Mouse (Mus musculus) naive thymus-derived CD4-positive, alpha-beta T cell, adult 2 months (primary cell): ENCODE measurements around the gene Plbd2.
A peak's percentile ranks its signal among the peaks of the same experiment; 100 is the strongest.

ENCODE experiments used
- DNase-seq: peaks from one replicate; pipeline ENCODE4 v3.0.0-alpha.2; 2011; ENCODE audit warnings: low read depth

The Plbd2 gene

DNA sequence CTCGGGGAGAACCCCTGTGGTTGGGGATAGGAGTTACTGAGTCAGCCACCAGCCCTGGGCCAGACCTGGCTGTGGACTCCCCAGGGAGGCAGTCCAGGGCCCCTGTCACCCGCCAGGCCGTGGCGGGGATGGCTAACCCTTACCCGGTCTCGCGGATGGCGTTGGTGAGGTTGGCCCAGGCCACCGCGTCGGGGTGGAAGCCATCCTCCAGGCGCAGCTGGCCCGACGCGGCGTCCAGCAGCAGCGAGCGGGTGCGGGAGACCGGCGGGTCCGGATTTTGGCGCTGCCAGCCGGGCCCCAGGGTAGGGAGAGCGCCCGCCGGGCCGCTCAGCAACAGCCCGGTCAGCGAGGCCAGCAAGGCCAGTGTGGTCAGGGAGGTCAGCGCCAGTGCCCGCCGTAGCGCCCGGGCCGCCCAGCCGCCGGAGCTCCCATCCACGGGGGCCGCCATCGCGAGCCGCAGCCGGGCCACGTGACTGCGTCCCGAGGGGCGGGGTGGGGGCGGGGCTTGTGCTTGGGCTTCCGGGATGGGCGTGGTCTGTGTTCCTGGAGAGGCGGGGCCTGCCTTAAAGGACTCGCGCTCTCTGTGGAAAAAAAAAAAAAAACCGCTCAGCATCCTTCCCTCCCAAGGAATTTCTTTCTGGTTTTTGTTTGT is at the start of gene Plbd2:
Gene Plbd2, minus strand, starts transcription at position 482 of the 652 bp plus-strand sequence.
- peak; percentile 91 for DNase-seq

DNA sequence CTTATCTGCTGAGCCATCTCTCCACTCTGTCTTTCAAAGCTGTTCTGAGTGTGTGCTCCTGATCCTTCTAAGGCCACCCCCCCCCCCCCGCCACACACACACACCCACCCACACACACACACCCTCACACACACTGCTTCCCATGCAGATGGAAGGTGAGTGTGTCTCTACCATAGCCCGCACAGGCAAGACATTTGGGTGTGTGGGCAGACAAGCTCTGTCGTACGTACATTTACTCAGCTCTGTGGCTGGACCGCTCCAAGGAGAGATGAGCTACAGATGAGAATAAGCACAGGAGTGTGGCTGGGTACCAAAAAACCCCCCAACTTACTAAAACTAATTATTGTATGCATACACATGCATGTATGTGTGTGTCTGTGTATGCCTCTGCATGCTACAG is 47.2 kb upstream of the Plbd2 start:
- no peak for DNase-seq

DNA sequence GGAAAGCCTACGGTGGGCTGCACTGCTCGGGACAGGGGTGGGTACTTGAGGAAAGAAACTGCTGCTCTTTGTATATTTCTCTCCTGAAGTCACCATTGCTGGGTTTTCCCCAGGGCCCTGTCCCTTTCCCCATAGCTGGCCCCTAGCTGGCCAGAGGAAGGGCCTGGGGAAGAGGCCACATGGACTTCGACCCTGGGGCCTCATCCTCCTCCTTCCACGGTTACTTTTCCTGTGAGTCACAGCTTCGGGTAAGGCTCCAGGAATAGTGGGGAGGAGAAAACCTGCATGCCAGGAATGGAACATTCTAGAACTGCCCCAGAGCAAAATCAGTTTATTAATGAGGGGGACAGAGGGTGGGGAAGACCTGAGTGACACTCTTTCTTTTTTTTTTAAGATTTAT is 46.7 kb upstream of the Plbd2 start:
- no peak for DNase-seq

DNA sequence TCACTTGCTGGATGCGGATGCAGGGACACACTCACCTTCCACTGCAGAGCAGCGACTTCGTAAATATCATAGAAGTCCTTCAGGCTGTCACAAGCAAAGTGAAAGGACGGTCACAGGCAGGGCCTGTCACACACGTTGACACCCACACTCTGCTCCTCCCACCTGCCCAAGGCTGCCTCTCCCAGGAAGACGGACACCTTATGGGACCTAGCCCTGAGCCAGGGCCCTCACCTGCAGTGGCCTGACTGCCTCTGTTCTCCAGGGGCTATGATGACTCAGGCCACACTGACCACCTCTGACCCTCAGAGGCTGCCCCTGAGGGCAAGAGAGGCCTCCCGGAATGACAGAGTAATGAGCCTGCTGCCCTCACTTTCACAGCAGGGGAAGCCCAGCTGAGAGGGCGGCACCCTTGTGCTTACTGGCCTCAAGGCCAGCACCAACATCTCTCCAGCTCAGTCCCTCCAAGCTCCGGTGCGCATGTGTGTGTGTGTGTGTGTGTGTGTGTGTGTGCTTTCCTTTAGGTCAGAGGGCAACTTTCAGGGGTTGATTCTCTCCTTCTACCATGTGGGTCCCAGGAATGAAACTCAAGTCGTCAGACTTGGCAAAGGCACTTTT is 44.9 kb upstream of the Plbd2 start:
- DNase-seq, result no peak

DNA sequence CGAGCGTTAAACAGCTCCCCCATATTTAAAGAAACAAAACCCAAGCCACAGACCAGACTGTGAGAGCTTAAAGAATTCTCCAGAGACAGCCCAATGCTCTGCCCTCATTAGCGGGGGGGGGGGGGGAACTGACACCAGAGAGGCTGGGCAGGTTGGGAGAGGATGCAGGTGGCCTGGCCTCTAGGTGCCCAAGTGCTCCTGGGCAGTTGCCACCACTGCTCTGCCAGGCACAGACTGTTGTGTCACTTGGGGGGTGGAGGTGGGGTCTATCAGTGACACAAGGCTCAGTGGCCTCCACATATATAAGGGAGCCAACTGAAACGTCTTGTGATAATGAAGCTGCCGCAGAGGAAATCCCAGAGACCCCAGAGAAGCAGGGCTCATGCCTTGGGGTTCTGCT is 33.2 kb upstream of the Plbd2 start:
- no peak for DNase-seq

DNA sequence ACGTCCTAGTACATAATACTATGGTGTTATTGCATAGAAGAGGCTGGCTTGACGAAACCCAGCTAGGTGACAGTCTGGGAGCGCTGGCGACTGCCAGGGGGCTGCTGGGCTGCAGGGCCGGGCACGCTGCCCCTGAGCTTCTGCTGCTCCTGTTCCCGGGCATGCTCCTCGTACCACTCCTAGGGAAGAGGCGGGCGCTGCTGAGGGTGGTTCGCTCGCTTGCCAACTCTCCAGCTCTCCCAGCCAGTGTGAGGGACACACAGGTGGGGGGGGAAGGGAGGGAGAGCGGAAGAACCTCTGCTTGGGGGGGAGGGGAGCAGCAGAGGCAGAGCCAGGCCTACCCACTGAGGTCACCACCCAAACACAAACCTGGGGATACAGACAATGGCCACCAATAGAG is 32.6 kb upstream of the Plbd2 start:
- DNase-seq, result no peak

DNA sequence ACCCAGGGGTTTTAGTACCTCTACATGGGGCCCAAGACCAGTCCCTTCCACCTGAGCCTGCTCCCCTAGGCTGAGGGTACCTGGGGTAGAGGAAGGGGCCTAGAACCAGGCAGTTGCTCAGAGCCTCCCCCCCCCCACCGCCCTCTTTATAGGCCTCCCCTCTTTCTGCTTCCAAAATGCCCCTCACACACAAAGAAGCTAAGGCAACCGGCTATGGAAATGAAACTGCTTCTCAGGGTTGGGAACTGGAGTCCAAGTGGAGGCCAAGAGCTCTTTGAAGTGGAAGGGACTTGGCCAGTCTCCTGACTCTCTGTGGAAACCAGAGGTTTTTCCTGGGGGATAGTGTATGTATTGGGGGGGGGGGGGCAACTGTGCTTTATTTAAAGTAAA is 31.3 kb upstream of the Plbd2 start:
- DNase-seq, result no peak

DNA sequence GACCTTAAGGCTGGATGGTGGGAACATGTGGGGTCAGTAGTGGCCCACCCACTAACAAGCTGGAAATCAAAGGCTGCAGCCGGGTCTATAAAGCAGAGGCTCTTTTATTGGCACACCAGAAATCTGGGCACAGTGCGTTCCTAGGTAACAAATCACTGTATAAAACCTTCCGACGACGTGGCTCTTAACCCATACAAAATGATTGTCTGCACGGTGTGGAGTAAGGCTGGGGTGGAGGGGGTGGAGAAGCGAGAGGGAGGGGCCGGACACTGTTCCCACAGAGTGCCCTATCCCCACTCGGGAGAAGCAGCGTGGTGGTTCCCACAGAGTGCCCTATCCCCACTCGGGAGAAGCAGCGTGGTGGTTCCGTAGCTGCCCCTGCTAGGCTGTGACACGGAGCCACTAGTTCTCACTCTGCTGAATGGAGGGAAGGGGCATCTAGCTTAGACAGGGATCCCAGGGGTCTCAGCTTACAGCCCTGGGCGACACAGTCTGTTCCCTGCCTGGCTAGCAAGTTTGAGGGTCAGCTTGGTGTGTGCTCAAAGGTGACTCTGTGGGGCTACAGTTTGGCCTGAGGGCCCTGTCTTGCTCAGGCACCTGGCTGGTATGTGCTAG is 30.8 kb upstream of the Plbd2 start:
- DNase-seq, result no peak

DNA sequence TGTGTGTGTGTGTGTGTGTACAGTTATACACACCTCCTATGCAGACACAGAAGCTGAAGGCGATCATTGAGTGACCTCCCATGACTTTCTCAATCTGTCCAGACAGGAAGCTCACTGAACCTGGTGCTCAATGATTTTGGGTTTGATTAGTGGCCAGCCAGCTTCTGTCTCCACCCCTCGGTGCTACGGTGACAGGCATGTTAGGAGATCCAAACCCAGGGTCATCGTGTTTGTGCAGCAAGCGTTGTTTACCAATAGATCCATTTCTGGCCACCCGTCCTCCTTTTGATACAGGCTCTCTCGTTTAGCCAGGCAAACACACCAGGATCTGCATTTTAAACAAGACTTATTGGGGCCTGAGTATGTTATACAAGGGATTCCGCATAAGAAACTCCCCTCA is 28.2 kb upstream of the Plbd2 start:
- DNase-seq, result no peak

DNA sequence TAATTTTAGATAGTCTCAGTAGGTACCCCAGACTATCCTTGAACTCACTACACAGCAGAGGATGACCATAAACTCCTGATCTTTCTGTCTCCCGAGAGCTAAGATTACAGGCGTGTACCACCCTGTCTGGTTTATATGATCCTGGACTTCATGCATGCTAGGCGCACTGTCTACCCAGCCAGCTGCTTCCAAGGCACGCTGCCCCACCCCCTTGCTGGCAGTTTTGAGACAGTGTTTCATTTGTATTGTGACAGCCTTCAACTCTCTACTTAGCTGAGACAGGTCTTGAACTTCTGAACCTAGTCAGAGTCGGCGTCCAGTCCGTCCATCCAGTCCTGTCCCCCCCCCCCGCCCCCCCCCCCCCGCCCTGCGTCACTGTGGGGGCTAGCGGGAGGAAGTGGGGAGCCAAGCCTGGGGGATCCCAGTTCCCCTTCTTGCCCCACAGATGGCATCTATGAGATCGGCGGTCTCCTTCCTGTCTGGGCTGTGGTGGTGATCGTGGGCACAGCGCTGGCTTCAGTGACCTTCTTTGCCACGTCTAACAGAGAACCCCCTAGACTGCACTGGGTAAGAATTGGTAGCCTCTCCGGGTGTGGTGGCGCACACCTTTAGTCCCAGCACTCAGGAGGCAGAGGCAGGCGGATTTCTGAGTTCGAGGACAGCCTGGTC is 24.0 kb upstream of the Plbd2 start:
- DNase-seq, result no peak

DNA sequence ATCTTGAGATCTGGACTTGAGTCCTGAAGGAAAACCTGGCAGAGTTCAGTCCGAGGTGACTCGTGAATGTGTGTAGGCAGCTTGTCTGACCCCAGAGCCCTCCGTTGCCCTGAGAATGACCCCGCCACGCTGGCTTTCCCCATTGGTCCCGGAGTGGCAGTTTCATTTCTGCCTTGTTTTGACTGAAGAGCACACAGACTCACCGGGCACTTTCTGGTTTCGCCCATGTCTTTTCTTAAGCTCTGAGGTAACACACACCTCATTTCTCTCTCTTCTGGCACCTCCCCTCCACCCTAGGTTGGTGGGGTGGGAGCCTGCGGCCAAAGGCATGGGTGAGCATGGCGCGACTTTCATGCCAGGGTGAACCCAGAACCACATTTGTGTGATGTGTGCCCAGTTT is 22.9 kb upstream of the Plbd2 start:
- no peak for DNase-seq

DNA sequence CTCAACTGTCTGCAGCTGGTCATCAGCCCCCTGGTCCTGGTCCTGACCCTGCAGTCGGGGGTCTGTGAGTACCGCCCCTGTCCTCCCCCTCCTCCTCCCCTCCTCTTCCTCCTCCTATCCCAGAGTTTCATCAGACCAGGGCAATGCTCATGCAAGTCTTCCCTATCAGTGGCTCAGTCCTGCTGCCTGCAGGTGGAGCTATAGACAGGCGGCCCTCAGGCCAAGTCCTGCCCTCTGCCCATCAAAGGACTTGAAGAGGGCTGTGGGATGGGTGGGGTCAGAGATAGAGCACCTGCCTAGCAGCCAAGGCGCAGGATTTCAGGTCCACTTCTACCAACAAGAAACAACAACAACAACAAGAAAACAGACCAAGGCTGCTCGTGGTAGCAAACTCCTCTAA is 22.3 kb upstream of the Plbd2 start:
- no peak for DNase-seq

DNA sequence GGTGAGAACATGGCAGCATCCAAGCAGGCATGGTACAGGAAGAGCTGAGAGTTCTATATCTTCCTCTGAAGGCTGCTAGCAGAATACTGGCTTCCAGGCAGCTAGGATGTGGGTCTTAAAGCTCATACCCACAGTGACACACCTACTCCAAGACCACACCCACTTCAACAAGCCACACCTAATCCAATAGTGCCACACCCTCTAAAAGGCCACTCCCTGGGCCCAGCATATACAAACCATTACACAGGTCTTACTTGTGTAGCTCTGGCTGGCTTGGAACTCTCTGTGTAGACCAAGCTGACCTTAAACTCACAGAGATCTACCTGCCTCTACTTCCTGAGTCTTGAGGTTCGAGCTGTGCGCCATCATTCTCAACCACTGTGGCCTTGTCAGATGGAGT is 21.3 kb upstream of the Plbd2 start:
- DNase-seq, result no peak

DNA sequence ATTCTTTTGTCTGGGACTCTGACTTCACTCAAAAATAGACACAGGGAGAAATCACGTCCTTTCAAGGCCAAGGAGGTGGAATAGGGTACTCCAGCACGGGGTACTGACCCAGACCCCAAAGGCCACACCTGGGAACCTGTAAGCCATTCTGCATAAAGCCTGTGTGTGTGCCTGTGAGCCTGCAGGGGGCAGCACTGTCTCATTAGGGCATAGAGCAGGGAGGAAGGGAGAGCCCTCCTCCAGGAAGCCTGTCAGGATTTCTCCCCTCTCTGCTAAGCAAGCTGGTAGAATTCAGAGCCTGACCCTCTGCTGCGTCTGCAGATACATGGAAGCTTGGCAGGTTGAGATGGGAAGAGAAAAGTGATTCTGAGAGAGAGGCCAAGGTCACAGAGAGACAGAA is 19.2 kb upstream of the Plbd2 start:
- DNase-seq, result peak; percentile 69

DNA sequence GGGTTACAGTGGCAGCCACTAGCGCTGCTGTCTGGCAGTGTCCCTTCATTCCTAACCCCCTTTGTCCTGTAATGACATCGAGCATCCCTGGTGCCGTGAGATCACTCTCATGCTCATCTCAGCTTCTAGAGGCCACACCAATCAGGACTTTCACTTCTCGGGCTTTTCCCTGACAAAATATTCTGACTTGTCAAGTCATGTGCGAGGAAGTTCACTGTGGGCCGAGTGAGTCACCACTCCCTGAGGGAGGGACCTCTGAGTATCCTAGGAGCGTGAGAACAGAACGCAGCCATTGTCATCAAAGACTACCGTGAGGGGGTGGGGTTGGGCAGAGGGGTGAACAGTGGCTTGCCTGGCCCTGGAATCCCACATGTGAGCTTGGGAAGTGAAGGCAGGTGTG is 14.1 kb upstream of the Plbd2 start:
- DNase-seq, result no peak

DNA sequence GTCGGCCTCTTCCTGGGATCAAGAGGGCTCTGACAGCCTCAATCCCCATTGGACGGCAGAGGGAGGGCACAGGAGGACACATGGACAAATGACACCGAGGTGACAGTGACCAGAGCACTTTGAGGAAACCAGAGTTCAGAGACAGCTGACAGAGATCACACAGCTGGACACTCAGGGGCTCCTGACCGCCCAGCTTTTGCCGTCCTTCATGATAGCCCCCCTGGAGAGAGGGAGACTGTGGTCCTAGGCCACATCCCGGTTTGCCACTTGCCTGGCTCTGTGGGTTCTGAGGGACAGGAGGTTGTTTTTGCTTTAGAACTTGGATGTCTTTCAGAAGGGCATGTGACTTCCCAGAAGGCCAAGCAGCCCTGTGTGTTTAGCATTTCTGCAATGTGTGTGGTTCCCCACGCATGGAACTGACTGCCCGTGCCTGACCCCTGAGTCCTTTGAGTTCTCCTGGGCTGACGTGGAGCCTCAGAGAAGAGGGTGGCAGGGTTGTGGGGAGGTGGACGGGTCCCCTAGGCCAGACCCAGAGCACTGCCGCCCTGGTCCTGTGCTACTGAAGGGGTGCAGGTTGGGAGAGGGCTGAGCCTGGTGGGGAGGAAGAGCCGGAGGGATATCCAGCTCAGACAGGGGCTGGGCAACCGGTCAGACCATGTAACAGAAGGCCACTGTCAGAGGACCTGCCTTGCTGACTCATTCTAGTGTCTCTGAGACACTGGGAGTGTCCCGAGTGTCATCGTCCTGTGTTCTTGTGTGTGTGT is 13.0 kb upstream of the Plbd2 start:
- DNase-seq, result no peak

DNA sequence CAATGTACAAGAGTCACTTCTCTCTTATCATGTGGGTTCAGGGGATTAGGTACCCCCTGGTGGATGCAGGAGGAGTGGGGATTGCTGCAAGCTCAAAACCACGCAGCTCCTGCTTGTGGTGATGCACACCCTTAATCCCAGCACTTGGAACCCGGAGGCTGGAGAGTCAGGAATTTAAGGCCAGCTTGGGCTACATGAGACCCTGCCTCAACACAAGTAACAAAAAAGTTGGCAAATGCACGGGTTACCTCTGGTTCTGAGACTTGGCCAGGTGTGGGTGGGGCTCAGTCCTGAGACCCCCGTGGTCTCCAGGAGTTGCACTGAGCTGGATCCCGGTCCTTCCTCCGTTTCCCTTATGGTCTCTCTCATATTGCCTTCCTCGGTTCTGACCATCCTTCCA is 12.0 kb upstream of the Plbd2 start:
- no peak for DNase-seq

DNA sequence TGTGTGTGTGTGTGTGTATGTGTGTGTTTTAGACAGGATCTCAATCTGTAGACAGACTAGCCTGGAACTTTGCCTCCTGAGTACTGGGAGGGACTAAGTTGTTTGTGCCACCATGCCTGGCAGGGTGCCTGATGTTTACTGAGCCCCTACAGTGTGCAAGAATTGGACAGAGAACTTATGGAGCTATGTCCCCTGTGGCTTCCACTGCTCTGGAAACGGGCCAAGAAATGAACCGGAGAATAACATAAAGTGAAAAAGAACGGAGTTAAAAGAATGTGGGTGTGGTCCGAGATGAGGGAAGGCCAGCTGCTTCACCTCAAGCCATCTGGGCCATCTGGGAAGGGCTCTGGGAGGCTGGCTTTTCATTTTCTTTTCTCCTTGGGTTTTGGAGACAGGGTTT is 11.3 kb upstream of the Plbd2 start:
- no peak for DNase-seq

DNA sequence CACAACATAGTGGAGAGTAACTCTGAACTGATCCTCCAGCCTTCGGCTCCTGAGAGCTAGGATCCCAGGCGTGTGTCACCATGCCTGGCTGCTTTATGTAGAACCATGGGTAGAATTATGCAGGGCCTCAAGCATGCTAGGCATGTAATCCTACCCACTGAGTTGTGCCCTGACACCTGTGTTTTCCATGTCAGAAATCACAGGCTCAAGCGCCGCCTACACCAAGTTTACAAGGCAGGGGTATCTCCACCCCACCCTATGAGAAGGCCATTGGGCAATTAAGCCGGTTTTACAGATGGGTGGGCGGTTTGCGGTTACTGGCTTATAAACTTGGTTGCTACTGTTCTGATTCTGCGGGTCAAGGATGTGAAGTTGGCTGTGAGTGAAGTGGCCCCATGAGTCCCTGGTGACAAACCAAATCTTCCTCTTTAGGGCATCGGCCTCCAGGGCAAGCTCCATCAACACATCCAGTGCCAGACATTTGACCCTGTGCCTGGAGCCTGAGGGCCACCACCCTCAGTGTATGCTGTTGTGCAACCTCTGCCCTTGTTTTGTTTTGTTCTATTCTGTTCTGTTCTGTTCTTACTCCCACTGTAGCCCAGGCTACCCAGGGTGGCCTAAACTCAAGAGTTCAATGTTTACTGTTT is 10.7 kb upstream of the Plbd2 start:
- no peak for DNase-seq

DNA sequence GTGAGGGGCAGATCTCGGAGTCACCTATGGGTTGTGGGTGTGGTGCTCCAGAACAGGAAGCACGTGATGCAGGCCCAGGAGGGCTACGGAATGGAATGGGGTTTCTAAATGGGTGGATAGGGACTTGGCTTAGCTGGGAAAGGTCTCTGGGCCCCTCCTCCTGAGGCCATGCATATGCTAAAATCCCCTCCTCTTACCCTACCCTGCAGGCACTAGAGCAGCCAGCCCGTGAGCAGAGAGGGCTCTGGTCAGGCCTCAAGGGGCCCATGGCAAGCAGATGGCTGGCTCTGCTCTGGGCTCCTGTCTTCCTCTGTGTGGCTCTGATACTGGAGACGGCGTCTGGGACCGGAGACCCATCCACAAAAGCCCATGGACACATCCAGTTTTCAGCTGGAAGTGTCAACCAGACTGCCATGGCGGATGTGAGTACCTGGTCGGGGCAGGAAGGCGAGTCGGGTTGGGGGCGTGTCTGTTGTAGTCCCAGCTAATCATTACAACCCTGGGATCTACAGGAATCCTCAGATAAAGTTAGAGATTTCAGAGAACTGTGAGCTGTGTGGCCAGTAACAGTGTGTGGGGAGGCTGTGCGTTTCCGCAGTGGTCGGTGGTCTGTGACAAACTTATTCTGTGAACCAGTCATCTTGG is 9.6 kb upstream of the Plbd2 start:
- no peak for DNase-seq

DNA sequence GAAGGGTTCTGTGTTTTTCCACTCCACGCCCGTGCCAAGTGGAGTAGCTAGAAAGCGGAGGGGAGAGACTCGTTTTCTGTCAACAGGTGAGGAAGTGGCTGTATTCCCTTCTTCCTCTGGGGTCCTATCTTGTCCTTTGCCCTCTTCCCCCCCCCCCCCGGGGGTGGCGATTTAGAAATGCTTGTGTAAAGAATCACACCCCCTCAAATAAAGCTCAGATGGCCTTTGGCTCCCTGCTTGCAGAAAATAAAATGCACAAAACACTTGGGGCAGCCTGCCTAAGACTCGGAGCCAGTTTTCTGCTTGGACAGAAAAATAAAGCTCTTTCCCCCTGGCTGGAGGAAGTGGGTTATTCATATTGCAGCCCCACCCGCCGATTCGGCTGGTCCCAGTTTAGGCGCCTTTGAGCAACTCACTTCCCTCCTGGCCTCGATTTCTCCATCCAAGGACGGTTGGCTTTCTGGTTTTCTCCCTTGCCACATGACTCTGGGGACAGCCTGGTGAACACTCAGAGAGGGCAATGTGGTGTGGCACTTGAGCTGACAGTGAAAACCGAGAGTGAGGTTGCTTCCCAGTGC is 8.3 kb upstream of the Plbd2 start:
- DNase-seq, result no peak
